Mouse (Mus musculus) retina, adult 2 months (tissue): ENCODE measurements around the gene Ccdc6.
"Not testable (repeated sequence)": the region's sequence is repeated elsewhere in the genome, so short reads cannot be mapped to it uniquely, and the experiment has no call there.

ENCODE experiments used
- DNase-seq: peaks from one replicate; pipeline ENCODE4 v3.0.0-alpha.2; 2012; ENCODE audit warnings: low read depth, low spot score

Gene Ccdc6

DNA sequence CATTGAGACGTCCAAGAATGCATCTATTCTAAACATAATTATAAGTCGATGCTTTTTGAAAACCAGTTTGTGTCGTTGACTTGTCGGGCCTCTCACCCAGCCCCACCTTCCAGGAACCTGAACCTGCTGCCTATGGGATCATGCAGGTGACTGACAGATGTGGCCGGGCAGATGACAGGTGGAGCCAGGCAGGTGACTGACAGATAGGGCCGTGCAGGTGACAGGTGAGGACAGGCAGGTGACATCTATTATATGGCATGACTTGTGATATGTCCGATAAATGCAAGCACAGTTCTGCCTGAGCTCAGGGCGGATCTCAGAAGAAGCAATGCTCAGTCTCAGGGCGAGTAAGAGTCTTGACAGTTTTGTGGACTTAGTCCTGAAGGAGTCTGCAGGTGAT is 114.4 kb downstream of the Ccdc6 start:
- DNase-seq, result no peak

DNA sequence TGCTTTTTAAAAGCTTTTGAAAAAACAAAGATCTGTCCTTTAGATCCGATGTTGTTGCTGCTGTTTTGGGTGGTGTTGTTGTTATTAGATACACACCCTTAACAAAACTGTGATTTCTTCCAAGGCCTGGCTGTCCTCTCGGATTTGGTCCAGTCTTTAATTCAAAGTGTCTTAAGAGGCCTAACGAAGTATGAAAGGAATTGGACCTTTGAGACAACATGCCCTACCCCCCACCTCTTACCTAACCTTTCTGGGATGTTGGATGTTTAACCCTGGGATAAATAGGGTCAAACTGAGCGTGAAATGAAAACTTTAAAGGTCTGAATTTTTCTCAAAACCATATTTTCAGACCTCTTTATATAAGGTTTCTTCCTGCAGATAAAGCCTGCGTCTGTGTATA is 124.0 kb downstream of the Ccdc6 start:
- no peak for DNase-seq

DNA sequence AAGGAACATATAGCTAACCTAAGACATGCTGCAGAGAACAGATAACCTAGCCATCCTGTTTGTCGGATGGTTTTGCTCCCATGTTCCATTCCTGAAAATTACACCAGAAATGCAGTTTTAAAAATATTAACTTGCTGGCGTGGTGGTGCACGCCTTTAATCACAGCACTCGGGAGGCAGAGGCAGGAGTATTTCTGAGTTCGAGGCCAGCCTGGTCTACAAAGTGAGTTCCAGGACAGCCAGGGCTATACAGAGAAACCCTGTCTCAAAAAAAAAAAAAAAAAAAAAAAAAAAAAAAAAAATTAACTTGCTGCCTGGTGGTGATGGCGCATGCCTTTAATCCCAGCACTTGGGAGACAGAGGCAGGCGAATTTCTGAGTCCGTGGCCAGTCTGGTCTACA is 125.3 kb downstream of the Ccdc6 start:
- DNase-seq, result not testable (repeated sequence)

DNA sequence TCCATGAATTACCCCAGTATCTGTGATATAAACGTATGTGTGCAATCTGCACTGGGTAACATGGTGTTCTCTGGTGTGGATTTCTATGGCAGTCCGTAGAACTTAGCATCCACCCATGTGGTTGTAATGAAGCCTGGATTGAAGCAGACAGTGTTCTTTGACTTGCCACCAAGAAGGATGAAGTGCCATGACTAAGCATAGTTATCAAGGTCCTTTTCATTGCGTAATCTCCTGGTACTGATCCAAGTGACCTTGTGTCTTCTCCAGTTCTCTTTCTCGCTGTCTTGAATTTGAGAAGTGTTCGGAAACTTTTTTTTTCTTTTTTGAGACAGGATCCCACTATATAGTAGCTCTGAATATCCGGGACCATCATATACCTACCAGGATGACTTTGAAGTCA is 127.7 kb downstream of the Ccdc6 start:
- no peak for DNase-seq

DNA sequence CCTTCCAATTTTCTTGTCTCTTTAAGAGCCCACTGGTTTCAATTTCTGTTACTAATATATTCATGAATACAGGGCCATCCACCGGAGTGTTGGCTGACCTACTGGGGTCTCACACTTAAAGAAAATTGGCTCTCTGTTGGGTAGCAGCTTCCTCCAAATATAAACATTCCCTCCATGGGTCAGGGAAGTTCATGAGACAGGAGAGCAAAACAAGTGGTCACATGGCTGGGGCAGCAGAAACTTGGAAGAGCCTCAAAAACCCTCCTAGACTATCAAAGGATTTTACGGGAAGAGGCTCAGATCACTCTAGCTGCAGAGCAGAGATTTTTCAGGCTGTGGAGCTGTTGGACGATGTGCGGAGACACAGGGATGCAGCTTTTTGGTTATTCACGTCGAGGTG is 128.8 kb downstream of the Ccdc6 start:
- no peak for DNase-seq

DNA sequence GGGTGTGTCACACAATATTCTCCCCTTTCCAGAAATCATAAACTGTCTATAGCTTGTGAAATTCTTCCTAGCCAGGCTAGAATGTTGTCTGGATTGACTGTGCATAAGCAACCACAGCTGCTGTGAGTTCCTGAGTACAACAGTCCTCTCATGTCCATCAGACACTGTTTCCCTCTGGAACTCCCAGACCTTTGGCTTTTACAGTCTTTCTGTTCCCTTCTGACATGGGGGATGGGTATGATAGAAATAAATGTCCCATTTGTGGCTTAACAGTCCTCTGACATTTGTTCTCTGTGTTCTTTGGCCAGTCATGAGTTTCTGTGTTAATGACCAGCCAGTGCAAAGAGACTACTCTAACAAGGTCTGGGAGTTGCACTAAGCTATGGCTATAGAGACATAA is 129.7 kb downstream of the Ccdc6 start:
- no peak for DNase-seq

DNA sequence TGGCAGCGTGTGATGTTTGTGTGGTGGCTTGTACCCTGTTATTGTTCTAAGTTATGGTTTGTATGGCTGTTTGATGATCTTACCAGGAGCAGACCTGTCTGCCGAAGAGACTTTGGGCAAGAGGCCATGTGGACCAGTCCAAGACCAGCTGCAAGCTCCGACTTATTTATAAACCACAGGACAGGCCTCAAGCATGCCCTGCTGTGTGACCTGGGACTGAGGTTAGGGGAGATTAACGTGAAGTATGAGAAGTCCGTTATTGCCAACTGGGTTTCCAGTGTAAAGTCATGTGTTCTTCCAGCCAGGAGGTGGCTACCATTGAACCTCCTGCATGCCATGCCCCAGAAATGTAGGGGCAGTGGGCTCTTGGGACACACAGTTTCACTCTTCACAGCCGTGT is 133.4 kb downstream of the Ccdc6 start:
- DNase-seq, result no peak

DNA sequence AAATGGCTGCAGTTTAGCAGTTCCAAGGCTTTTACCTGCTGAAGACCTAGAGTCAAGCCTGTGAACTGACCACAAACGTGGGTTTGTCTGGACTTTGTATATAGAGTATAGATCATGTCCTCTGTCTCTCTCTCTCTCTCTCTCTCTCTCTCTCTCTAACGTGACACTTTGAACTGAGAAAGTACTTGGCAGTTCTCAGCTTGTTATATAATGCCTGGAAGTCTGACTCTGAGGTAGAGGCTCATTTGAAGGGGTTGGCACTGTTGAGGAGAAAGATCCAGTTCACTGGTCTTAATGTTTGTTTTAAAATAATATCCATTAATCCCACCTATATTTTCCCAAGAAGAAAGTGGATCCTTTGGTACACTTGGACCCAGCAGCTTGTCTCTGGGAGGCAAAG is 141.0 kb downstream of the Ccdc6 start:
- DNase-seq, result no peak
